Mouse (Mus musculus) C2C12 (cell line): ENCODE measurements around the gene Cdan1. TPM values are rescaled to one million over a fixed set of nuclear protein-coding genes. Genes with fewer than 3 reads are reported as not detected.

Experiments used
- H3K27me3 ChIP-seq: one replicate; pipeline ENCODE4 v1.6.1; 2011; ENCODE audit not compliant: control insufficient read depth, insufficient read depth, insufficient read length
- H3K36me3 ChIP-seq: one replicate; pipeline ENCODE4 v1.6.1; 2011; ENCODE audit not compliant: control insufficient read depth, insufficient read depth
- H3K4me3 ChIP-seq: one replicate; pipeline ENCODE4 v1.5.1; 2011; ENCODE audit warnings: mild to moderate bottlenecking, control low read depth; ENCODE audit not compliant: poor library complexity, insufficient read depth, severe bottlenecking
- H3K79me2 ChIP-seq: one replicate; pipeline ENCODE4 v1.6.1; 2011; ENCODE audit not compliant: control insufficient read depth, insufficient read depth
- H3K79me3 ChIP-seq: one replicate; pipeline ENCODE4 v1.6.1; 2011; ENCODE audit warnings: low read depth, control low read depth
- H3ac ChIP-seq: one replicate; pipeline ENCODE3; 2011; ENCODE audit warnings: low read depth; ENCODE audit not compliant: control insufficient read depth, insufficient read length
- CEBPB ChIP-seq: IDR thresholded peaks from one replicate; pipeline ENCODE4 v1.6.1; 2011; ENCODE audit warnings: low read depth, mild to moderate bottlenecking, control low read depth, moderate library complexity
- CTCF ChIP-seq: IDR thresholded peaks from one replicate; pipeline ENCODE4 v1.5.1; 2011; ENCODE audit not compliant: control insufficient read depth, insufficient read depth, insufficient read length
- FOSL1 ChIP-seq: IDR thresholded peaks from one replicate; pipeline ENCODE4 v1.8.0; 2011; ENCODE audit warnings: mild to moderate bottlenecking, low read length; ENCODE audit not compliant: poor library complexity, insufficient read depth, severe bottlenecking
- MAX ChIP-seq: IDR thresholded peaks from one replicate; pipeline ENCODE4 v1.6.1; 2011; ENCODE audit warnings: mild to moderate bottlenecking, control low read depth
- MYOD1 ChIP-seq: IDR thresholded peaks from one replicate; pipeline ENCODE4 v1.6.1; 2011; ENCODE audit warnings: low read depth; ENCODE audit not compliant: control insufficient read depth, insufficient read length
- MYOG ChIP-seq: IDR thresholded peaks from one replicate; pipeline ENCODE4 v1.6.1; 2011; ENCODE audit not compliant: control insufficient read depth, insufficient read length; ENCODE audit errors: extremely low read depth
- USF1 ChIP-seq: IDR thresholded peaks from one replicate; pipeline ENCODE4 v1.6.1; 2011; ENCODE audit warnings: low read depth, mild to moderate bottlenecking, control low read depth, moderate library complexity
- polyA plus RNA-seq: library from polyadenylated mRNA; unstranded; fragments of >200 nt; fragmentation: generic; extraction: Trizol; gene quantifications from one replicate; pipeline ENCODE4 v1.2.1, GENCODE M21; 2012; ENCODE audit warnings: missing spikeins

Cdan1 gene
- polyA plus RNA-seq, 1 experiment: 6.5 TPM

DNA sequence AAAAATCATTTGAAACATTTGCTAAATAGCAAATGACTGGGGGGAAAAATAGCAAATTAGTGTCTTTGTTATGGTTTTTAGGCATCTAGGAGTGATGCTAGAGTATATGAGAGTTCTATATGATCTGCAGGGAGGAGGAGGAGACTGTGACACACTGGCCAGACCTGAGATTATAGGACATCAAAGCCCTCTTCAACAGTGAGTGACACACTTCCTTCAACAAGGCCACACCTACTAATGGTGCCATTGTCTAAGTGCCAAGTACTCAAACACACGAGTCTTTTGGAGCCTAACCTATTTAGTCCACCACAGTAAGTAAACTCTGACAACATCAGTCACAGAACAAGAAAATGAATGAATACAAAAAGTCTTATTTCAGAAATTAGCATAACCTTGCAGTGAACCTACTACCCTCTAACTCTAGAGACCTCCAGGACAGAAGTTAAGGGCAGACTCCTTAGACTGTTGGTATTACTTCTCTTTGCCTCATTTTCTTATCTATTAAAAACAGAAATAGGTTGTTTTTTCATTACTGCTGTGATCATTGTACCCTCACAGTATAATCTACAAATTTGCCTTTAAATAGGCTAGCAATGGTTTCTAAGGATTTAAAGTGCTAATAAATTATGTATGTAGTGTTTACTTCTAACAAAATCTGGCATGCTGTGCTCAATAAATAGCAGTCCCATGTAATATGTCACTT, 22.8 kb downstream of the Cdan1 start:
- no peaks in the 10 kb centered on the region for H3K27me3 ChIP-seq
- no peaks in the 10 kb centered on the region for H3K36me3 ChIP-seq
- no peaks in the 10 kb centered on the region for H3K79me3 ChIP-seq
- no peaks in the 10 kb centered on the region for H3K79me2 ChIP-seq
- no peak overlapping the region for H3K4me3 ChIP-seq
- TF ChIP-seq FOSL1 (no peak), CEBPB (no peak), MYOD1 (no peak), MAX (no peak), USF1 (no peak), MYOG (no peak), CTCF (no peak)
- no peak overlapping the region for H3ac ChIP-seq

DNA sequence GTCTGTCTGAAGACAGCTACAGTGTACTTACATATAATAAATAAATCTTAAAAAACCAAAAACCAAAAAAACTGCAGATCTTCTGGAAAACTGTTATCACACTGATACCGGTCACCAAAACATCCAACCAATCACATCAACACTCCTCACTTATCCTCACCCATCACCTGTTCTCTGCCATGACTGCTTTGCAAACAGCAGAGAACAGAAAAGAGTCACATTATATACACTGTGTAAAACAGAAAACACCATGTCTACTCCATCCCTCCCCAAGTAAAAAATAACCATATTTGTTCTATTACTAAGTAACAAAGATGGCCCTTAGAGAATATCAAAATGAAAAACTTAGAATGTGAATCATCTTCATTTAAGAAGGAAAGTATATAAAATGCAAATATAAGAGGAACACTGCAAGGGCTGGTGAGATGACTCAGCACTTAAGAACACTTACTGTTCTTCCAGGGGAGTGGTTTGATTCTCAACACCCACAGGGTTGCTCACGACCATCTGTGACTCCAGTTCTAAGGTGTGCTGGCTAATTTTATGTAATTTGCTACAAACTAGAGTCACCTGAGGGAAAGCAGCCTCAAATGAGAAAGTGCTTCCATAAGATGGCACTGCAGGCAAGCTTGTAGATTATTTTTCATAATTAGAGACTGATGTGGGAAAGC, 79.5 kb downstream of the Cdan1 start:
- TF ChIP-seq CEBPB (no peak), MYOG (no peak), MYOD1 (no peak), CTCF (no peak), FOSL1 (no peak), USF1 (no peak), MAX (no peak)
- no peak overlapping the region for H3ac ChIP-seq
- H3K4me3 ChIP-seq: no peak overlapping the region

DNA sequence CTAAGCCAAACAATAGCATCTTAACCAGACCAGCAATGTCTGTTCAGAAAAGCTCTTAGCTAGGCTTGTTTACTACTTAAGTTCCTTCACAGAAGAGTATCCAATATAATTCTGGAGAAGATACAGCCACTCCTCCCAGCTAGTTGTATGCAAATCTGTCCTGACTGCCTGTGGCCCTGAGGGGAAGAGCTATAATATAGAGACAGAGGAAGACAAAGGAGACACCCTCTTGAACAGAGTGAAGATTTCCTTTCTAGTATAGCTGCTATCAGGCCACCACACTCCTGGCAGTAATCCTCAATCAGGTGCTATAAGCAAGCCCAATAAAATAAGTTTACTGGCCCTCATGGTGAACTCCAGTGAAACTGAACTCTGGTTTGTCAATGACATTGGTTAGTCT, 88.0 kb downstream of the Cdan1 start:
- Histone ChIP-seq H3K27me3 (no peaks in the 10 kb centered on the region), H3K4me3 (no peak overlapping the region), H3K79me2 (no peaks in the 10 kb centered on the region), H3ac (no peak overlapping the region), H3K36me3 (peaks cover 3% of the 10 kb centered on the region), H3K79me3 (no peaks in the 10 kb centered on the region)
- TF ChIP-seq CTCF (no peak), USF1 (no peak), MAX (no peak), FOSL1 (no peak), MYOD1 (no peak), MYOG (no peak), CEBPB (no peak)

More for the DNA sequence above, 79.5 kb downstream of the Cdan1 start:
- Histone ChIP-seq H3K36me3 (no peaks in the 10 kb centered on the region), H3K27me3 (no peaks in the 10 kb centered on the region), H3K79me3 (no peaks in the 10 kb centered on the region), H3K79me2 (no peaks in the 10 kb centered on the region)

DNA sequence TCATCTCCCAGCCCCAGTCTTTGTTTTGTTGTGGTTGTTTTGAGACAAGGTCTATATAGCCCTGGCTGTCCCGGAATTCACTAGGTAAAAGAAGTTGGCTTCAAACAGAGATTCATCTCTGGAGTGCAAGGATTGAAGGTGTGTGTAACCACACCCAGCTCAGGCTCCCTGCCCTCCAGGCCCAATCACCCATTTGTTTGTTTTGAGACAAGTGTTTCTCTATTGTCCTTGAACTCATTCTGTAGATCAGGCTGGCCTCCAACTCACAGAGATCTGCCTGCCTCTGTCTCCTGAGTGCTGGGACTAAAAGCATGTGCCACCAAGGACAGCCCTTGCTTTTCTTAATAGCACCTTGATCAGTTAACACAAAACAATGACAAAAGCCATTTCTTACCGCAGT, 101.9 kb downstream of the Cdan1 start:
- Histone ChIP-seq H3K4me3 (no peak overlapping the region), H3ac (no peak overlapping the region), H3K36me3 (peaks cover 22% of the 10 kb centered on the region), H3K79me3 (no peaks in the 10 kb centered on the region), H3K27me3 (no peaks in the 10 kb centered on the region), H3K79me2 (no peaks in the 10 kb centered on the region)
- TF ChIP-seq MYOG (no peak), MYOD1 (no peak), CTCF (no peak), MAX (no peak), FOSL1 (no peak), USF1 (no peak), CEBPB (no peak)

DNA sequence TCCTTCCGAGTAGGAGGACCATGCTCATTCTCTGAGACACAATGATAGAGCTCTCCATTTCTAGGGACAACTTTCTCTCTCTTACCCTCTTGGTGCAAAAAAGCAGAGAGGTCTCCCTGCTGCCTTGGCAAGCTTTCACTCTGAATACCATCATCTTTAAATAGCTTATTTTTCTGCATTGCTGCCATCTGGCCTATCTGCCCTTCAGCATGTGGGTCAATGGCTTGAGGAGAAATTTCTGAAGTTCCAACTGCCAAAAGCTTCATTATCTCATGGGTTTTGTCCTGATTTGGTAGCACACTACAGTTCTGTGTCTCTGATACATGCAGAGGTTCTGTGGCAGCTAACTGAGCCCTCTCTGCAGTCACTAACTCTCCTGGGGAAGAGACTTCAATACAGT, 104.4 kb downstream of the Cdan1 start:
- Histone ChIP-seq H3K79me3 (no peaks in the 10 kb centered on the region), H3K4me3 (no peak overlapping the region), H3K36me3 (peaks cover 22% of the 10 kb centered on the region), H3K79me2 (no peaks in the 10 kb centered on the region), H3ac (no peak overlapping the region), H3K27me3 (no peaks in the 10 kb centered on the region)
- TF ChIP-seq CEBPB (no peak), FOSL1 (no peak), CTCF (no peak), USF1 (no peak), MYOG (no peak), MAX (no peak), MYOD1 (no peak)
